Mouse (Mus musculus) C2C12 (cell line): Measurements from ENCODE around the gene Hecw2. TPM values are rescaled to one million over a fixed set of nuclear protein-coding genes. Genes with fewer than 3 reads are reported as not detected.

ENCODE experiments used
- H3K27me3 ChIP-seq: one replicate; pipeline ENCODE4 v1.6.1; 2011; ENCODE audit not compliant: control insufficient read depth, insufficient read depth, insufficient read length
- H3K36me3 ChIP-seq: one replicate; pipeline ENCODE4 v1.6.1; 2011; ENCODE audit not compliant: control insufficient read depth, insufficient read depth
- H3K4me3 ChIP-seq: one replicate; pipeline ENCODE4 v1.5.1; 2011; ENCODE audit warnings: mild to moderate bottlenecking, control low read depth; ENCODE audit not compliant: poor library complexity, insufficient read depth, severe bottlenecking
- H3K79me2 ChIP-seq: one replicate; pipeline ENCODE4 v1.6.1; 2011; ENCODE audit not compliant: control insufficient read depth, insufficient read depth
- H3K79me3 ChIP-seq: one replicate; pipeline ENCODE4 v1.6.1; 2011; ENCODE audit warnings: low read depth, control low read depth
- H3ac ChIP-seq: one replicate; pipeline ENCODE3; 2011; ENCODE audit warnings: low read depth; ENCODE audit not compliant: control insufficient read depth, insufficient read length
- CEBPB ChIP-seq: IDR thresholded peaks from one replicate; pipeline ENCODE4 v1.6.1; 2011; ENCODE audit warnings: low read depth, mild to moderate bottlenecking, control low read depth, moderate library complexity
- CTCF ChIP-seq: IDR thresholded peaks from one replicate; pipeline ENCODE4 v1.5.1; 2011; ENCODE audit not compliant: control insufficient read depth, insufficient read depth, insufficient read length
- FOSL1 ChIP-seq: IDR thresholded peaks from one replicate; pipeline ENCODE4 v1.8.0; 2011; ENCODE audit warnings: mild to moderate bottlenecking, low read length; ENCODE audit not compliant: poor library complexity, insufficient read depth, severe bottlenecking
- MAX ChIP-seq: IDR thresholded peaks from one replicate; pipeline ENCODE4 v1.6.1; 2011; ENCODE audit warnings: mild to moderate bottlenecking, control low read depth
- MYOD1 ChIP-seq: IDR thresholded peaks from one replicate; pipeline ENCODE4 v1.6.1; 2011; ENCODE audit warnings: low read depth; ENCODE audit not compliant: control insufficient read depth, insufficient read length
- MYOG ChIP-seq: IDR thresholded peaks from one replicate; pipeline ENCODE4 v1.6.1; 2011; ENCODE audit not compliant: control insufficient read depth, insufficient read length; ENCODE audit errors: extremely low read depth
- USF1 ChIP-seq: IDR thresholded peaks from one replicate; pipeline ENCODE4 v1.6.1; 2011; ENCODE audit warnings: low read depth, mild to moderate bottlenecking, control low read depth, moderate library complexity
- polyA plus RNA-seq: library from polyadenylated mRNA; unstranded; fragments of >200 nt; fragmentation: generic; extraction: Trizol; gene quantifications from one replicate; pipeline ENCODE4 v1.2.1, GENCODE M21; 2012; ENCODE audit warnings: missing spikeins

Gene Hecw2
- polyA plus RNA-seq, 1 experiment: 1.2 TPM

DNA sequence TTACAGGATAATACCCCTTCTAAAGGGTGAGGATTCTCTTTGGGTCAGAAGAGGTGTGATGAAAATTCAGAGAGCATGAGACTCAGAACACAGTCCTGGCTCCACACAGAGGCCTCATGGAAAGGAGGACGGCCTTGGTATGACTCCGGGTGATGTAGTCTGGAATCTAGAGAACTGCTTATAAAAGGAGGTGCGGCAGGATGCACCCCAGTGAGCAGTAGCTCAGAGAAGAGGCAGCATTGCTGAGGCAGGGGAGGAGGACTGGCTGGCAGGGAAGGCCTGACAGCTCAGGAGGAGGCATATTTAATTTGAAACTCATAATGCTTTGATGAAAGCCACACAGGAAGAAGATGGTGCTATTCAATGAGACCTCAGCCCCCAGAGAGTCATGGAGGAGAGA lies 182.6 kb downstream of the Hecw2 start:
- TF ChIP-seq CEBPB (no peak), FOSL1 (no peak), MYOG (no peak), MYOD1 (no peak), CTCF (no peak), MAX (no peak), USF1 (no peak)
- Histone ChIP-seq H3K36me3 (no peaks in the 10 kb centered on the region), H3K79me3 (no peaks in the 10 kb centered on the region), H3K4me3 (no peak overlapping the region), H3K27me3 (no peaks in the 10 kb centered on the region), H3ac (no peak overlapping the region), H3K79me2 (no peaks in the 10 kb centered on the region)

DNA sequence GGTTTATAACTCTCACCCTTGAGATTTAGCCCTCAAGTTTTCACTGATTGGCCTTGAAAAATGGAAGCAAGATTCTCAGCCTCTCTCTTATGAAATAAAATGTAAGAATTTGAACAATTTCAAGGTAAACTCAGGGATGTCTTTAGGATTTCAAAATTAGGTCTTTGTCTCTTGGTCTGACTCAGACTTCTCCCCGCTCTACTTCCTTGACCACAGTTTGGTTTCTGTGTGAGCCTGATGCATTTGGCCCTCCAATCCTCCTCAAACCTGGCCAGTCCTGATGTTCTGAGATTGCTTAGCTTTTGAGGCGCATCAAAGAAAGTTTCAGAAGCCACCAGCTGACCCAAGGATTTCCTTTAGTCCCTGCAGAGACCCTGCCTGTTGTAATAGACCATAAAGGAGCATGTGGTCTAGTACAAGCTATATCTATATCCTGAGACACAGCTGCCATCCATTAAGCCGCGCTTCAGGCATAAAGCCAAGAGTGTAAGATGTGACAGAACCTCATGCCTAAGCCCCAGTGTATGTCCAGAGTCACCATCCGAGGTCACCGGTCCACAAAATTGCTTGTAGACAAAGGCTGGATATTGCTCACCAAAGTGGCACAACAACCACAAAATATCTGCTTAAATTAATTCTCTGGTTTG lies 185.4 kb downstream of the Hecw2 start:
- H3K36me3 ChIP-seq: no peaks in the 10 kb centered on the region

DNA sequence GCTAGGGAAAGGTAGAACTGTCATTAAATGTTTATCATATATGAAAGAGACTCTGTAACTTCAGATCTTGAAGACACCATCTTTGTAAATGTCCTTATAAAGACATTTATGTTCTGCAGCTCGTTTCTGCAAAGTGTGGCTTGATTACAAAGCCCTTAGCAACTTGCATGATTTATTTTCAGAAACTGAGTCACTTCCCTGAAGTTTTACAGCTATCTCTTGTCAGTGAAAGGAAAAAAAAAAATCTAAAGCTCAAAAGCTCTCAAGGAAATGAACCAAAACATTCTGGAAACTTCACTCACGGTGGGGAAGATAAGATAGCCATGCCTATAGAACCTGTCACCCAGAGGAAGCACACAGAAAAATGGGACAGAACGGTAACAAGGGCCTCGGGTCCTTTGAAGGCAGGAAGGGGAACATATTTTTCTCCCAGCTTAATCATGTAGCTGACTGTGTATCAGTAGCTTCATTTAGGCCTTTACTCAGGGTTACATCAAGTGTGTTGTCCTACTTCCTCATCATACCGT lies 189.0 kb downstream of the Hecw2 start:
- H3K79me2 ChIP-seq: no peaks in the 10 kb centered on the region
- no peaks in the 10 kb centered on the region for H3K79me3 ChIP-seq
- no peak for TF ChIP-seq MYOG
- no peak for TF ChIP-seq CEBPB
- no peak for TF ChIP-seq MYOD1
- TF ChIP-seq CTCF: no peak
- no peak for TF ChIP-seq USF1
- no peak for TF ChIP-seq FOSL1
- no peak for TF ChIP-seq MAX
- H3K36me3 ChIP-seq: no peaks in the 10 kb centered on the region
- H3ac ChIP-seq: no peak overlapping the region
- no peaks in the 10 kb centered on the region for H3K27me3 ChIP-seq
- H3K4me3 ChIP-seq: no peak overlapping the region

More for the DNA sequence above, 185.4 kb downstream of the Hecw2 start:
- no peaks in the 10 kb centered on the region for H3K79me2 ChIP-seq
- no peak overlapping the region for H3K4me3 ChIP-seq
- H3K27me3 ChIP-seq: no peaks in the 10 kb centered on the region
- H3K79me3 ChIP-seq: no peaks in the 10 kb centered on the region
- TF ChIP-seq MAX (no peak), MYOD1 (no peak), FOSL1 (no peak), MYOG (no peak), CTCF (no peak), USF1 (no peak), CEBPB (no peak)
- no peak overlapping the region for H3ac ChIP-seq

DNA sequence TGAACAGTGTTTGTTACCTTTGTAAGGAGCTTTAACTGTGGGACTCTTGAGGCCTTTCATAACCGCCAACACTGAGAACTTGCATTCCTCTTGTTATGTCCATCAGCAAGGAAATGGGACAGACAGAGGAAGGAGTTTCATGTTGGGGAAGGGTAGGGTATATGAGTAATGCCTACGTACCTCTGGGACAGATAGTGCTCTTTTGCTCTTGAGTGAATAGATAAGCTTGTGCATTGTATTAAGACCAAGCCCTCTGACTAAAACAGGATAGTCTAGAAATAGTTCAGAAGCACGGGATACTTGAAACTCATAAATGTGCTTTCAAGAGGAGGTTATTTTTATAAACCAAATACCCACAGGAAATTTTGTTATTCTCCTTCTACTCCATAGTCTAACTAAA lies 191.7 kb downstream of the Hecw2 start:
- H3K4me3 ChIP-seq: no peak overlapping the region
- no peak overlapping the region for H3ac ChIP-seq
- H3K79me3 ChIP-seq: no peaks in the 10 kb centered on the region
- H3K79me2 ChIP-seq: no peaks in the 10 kb centered on the region
- no peaks in the 10 kb centered on the region for H3K27me3 ChIP-seq
- H3K36me3 ChIP-seq: no peaks in the 10 kb centered on the region
- TF ChIP-seq CEBPB: no peak
- TF ChIP-seq CTCF: no peak
- no peak for TF ChIP-seq FOSL1
- TF ChIP-seq USF1: no peak
- TF ChIP-seq MYOD1: no peak
- TF ChIP-seq MAX: no peak
- TF ChIP-seq MYOG: no peak

DNA sequence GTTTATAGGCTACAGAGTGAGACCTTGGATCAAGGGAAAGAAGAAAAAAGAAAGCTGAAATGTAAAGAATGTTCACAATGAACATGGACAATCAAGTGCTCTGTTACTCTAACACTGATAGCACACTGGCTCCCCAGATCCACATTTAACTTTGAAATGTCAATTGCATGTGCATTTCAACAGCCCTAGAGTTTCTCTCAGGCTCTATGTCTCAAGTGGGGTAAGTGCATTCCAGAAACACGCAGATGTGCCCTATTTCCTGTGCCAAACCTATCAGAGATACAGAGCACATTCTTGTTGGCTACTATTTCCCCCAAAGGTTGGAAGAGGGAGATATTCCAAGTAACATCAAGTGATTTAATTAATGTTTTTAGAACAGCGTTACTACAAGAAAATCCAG lies 192.9 kb downstream of the Hecw2 start:
- no peak for TF ChIP-seq FOSL1
- no peak for TF ChIP-seq USF1
- no peak for TF ChIP-seq MYOD1
- no peak for TF ChIP-seq MAX
- no peak for TF ChIP-seq CTCF
- TF ChIP-seq MYOG: no peak
- no peak for TF ChIP-seq CEBPB
- Histone ChIP-seq H3K27me3 (no peaks in the 10 kb centered on the region), H3ac (no peak overlapping the region), H3K4me3 (no peak overlapping the region), H3K79me3 (no peaks in the 10 kb centered on the region), H3K36me3 (no peaks in the 10 kb centered on the region), H3K79me2 (no peaks in the 10 kb centered on the region)

DNA sequence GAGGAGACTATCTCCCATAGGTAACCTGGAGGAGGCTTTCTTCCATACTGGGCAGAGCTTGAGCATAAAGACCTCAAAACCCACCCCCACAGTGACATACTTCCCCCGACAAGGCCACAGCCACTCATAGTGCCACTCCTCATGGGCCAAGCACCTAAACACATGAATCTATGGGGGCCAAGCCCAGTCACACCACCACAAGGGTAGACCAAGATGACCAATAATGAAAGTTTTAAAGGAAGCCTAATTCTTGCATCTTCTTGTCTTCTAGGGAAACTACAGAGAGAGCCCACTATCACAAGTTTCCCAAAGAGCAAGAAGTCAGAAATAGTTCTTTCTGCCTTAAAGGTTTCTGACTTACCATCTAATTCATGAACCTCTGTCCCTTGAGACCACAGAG lies 197.7 kb downstream of the Hecw2 start:
- Histone ChIP-seq H3K79me3 (no peaks in the 10 kb centered on the region), H3K36me3 (no peaks in the 10 kb centered on the region), H3K79me2 (no peaks in the 10 kb centered on the region), H3ac (no peak overlapping the region), H3K27me3 (no peaks in the 10 kb centered on the region), H3K4me3 (no peak overlapping the region)
- TF ChIP-seq MYOD1 (no peak), CTCF (no peak), MYOG (no peak), USF1 (no peak), CEBPB (no peak), FOSL1 (no peak), MAX (no peak)
